Mouse (Mus musculus) G1E (cell line): ENCODE measurements at regions not wholly inside any gene's neighbourhood (a gene's known extent, or its start where the extent isn't known, plus 50 kb on each side); places are given as distances from the start of the nearest gene placed in this dataset.

ENCODE experiments used
- ATAC-seq: 2 replicates; pipeline ENCODE4 v1.8.0; 2016; ENCODE audit warnings: mild to moderate bottlenecking; ENCODE audit not compliant: insufficient number of reproducible peaks, poor library complexity, low FRiP score, severe bottlenecking; ENCODE audit errors: extremely low read depth
- DNase-seq: peaks from one replicate; pipeline ENCODE4 v3.0.0; 2012; ENCODE audit warnings: low spot score
- H3K27me3 ChIP-seq: 2 replicates; pipeline ENCODE4 v1.6.1; 2012; ENCODE audit warnings: mild to moderate bottlenecking, low read length, inconsistent platforms; ENCODE audit not compliant: insufficient read depth
- H3K36me3 ChIP-seq: replicated peaks from 2 replicates; pipeline ENCODE3; 2012; ENCODE audit warnings: mild to moderate bottlenecking, inconsistent platforms
- H3K4me1 ChIP-seq: 2 replicates; pipeline ENCODE4 v1.6.1; 2012; ENCODE audit warnings: low read depth, low read length, inconsistent platforms, mixed read lengths; ENCODE audit not compliant: insufficient read depth
- H3K4me3 ChIP-seq: 2 replicates; pipeline ENCODE4 v1.5.1; 2012; ENCODE audit warnings: low read depth, mild to moderate bottlenecking, inconsistent platforms, low read length, moderate library complexity, mixed read lengths
- H3K9me3 ChIP-seq: replicated peaks from 2 replicates; pipeline ENCODE4 v1.6.1; 2012; ENCODE audit warnings: inconsistent platforms
- CTCF ChIP-seq: IDR thresholded peaks from 2 replicates; pipeline ENCODE4 v1.5.1; 2012; ENCODE audit warnings: low read depth, low read length, inconsistent platforms, mixed read lengths
- GATA1 ChIP-seq: IDR thresholded peaks from 2 replicates; pipeline ENCODE4 v1.6.1; 2012; ENCODE audit warnings: borderline replicate concordance, low read length, inconsistent platforms, mixed read lengths
- GATA2 ChIP-seq: IDR thresholded peaks from 2 replicates; pipeline ENCODE4 v1.6.1; 2012; ENCODE audit warnings: low read depth, low read length, inconsistent platforms, borderline replicate concordance
- POLR2AphosphoS5 ChIP-seq: IDR thresholded peaks from 2 replicates; pipeline ENCODE4 v1.6.1; 2012; ENCODE audit warnings: low read depth, low read length, inconsistent platforms; ENCODE audit not compliant: insufficient replicate concordance
- TAL1 ChIP-seq: conservative IDR thresholded peaks from 2 replicates; pipeline ENCODE4 v1.6.1; 2012; ENCODE audit warnings: low read depth, low read length, inconsistent platforms, mixed read lengths

DNA sequence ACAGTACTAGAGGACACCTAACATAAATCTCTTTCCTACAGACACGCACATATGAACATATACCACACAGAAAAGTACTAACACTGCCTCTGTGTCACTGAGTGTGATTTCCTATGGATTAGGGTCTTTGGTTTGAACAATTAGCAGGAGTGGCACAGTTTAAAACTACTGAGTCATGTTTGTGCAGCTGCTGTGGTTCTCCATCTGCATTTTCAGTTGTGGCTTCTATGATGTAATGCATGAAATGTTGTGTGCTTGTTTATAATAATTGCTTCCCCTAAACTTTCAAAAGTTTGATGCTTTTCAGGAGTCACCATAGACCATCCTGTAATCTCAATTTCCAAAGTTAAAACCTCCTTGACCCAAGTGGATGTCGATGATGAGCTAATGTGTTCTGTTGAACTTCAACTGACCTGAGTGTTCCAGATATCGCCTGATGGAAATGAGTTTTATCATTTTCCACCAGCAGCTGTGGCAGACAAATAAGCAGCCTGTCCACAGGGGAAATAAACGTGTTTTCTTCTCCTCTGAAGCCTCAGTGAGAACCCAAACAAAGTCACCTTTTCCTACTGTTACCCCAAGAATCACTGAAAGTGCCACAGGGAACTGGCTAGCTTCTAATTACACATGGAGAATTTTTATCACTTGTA is 239.0 kb upstream of the Tbl1xr1 start:
- H3K36me3 ChIP-seq = no peaks in the 10 kb centered on the region
- no peaks in the 10 kb centered on the region; the same call in 1 of the 2 replicates for H3K27me3 ChIP-seq
- no peak for TF ChIP-seq GATA2
- TF ChIP-seq TAL1 = no peak
- no peak for TF ChIP-seq GATA1
- no peak for TF ChIP-seq POLR2AphosphoS5
- no peak for TF ChIP-seq CTCF
- no peak overlapping the region for H3K4me3 ChIP-seq
- H3K4me1 ChIP-seq = peaks cover 8% of the 10 kb centered on the region; the same call in 1 of the 2 replicates
- no peak for ATAC-seq
- H3K9me3 ChIP-seq = no peaks in the 10 kb centered on the region
- no peak for DNase-seq

GRCm38 (mm10) chr3:21840751-21841488 is 235.5 kb upstream of the Tbl1xr1 start:
- ATAC-seq = peak; percentile 60
- peak; percentile 6 for DNase-seq
- peaks cover 8% of the 10 kb centered on the region; the same call in 1 of the 2 replicates for H3K4me1 ChIP-seq
- H3K4me3 ChIP-seq = no peak overlapping the region
- TF ChIP-seq GATA2 (no peak), CTCF (no peak), GATA1 (no peak), TAL1 (no peak), POLR2AphosphoS5 (no peak)
- no peaks in the 10 kb centered on the region for H3K36me3 ChIP-seq
- no peaks in the 10 kb centered on the region for H3K9me3 ChIP-seq
- H3K27me3 ChIP-seq = peaks cover 6% of the 10 kb centered on the region

DNA sequence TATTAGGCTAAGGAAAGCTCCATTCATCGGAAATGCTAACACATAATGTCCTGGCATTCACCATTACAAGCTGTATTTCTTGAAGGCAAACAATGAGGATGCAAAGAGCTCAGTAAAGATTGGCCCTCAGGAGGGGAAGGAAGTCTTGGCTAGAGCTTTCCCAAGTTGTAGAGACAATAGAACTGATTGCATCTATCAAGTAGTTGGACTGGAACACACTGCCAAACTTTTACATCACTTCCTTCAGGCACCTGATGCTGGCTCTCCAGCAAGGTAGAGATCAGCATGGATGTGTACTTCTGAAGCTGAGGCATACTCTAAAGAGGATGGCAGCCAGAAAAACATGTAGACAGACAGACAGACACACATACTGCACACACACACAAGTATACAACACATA is 234.9 kb upstream of the Tbl1xr1 start:
- Histone ChIP-seq H3K4me1 (peaks cover 8% of the 10 kb centered on the region; the same call in 1 of the 2 replicates), H3K27me3 (peaks cover 6% of the 10 kb centered on the region), H3K4me3 (no peak overlapping the region), H3K9me3 (no peaks in the 10 kb centered on the region), H3K36me3 (no peaks in the 10 kb centered on the region)
- DNase-seq (no peak), ATAC-seq (no peak)
- TF ChIP-seq TAL1 (no peak), POLR2AphosphoS5 (no peak), CTCF (no peak), GATA2 (no peak), GATA1 (no peak)

DNA sequence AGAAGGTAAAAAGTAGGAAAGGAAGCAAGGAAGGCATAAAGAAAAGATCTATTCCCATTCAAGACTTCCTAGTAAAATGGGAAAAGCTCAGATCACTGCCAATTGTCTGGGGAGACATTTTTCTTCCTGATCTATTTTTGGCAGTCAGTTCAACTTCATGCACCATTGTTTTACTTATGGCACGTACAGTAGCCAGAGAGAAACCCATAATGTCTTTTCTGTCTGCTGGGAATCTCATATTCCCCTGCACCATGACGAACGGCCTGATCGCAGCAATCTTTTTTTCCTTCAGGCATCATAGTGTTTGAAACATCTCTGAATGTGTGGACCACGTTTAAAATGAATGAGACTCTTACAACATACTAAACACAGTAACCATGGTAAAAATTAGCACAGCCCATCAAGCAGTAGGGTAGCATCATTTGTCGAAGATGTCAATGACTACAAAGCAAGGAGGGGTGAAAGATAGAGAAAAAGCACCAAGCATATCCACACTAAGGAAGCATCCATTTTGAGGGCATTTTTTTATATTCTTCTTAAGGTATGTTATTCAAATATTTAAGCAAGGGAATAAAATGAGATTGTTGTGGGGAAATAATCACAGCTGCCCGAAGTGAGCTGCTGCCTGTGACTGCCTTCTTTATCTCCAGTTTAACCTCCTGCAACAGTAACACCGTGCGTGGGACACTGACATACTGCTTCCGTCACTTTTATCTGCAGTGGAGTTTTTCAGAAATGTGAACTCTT is 233.7 kb upstream of the Tbl1xr1 start:
- Histone ChIP-seq H3K9me3 (no peaks in the 10 kb centered on the region), H3K4me3 (no peak overlapping the region), H3K36me3 (no peaks in the 10 kb centered on the region), H3K4me1 (peaks cover 8% of the 10 kb centered on the region; the same call in 1 of the 2 replicates), H3K27me3 (peaks cover 6% of the 10 kb centered on the region)
- no peak for DNase-seq
- TF ChIP-seq TAL1 (no peak), POLR2AphosphoS5 (no peak), GATA1 (no peak), CTCF (no peak), GATA2 (no peak)
- ATAC-seq = no peak

- DNase-seq = no peak
- no peak overlapping the region for H3K4me3 ChIP-seq
- H3K9me3 ChIP-seq = no peaks in the 10 kb centered on the region
- no peaks in the 10 kb centered on the region for H3K36me3 ChIP-seq
- ATAC-seq = no peak
- peaks cover 8% of the 10 kb centered on the region; the same call in 1 of the 2 replicates for H3K4me1 ChIP-seq
- peaks cover 6% of the 10 kb centered on the region for H3K27me3 ChIP-seq
- TF ChIP-seq GATA2 = no peak
- no peak for TF ChIP-seq POLR2AphosphoS5
- TF ChIP-seq CTCF = no peak
- no peak for TF ChIP-seq TAL1
- TF ChIP-seq GATA1 = no peak
These were observed 233.1 kb upstream of the Tbl1xr1 start for GRCm38 (mm10) chr3:21843292-21843852.

GRCm38 (mm10) chr3:21849831-21850230 is 226.6 kb upstream of the Tbl1xr1 start:
- no peak for DNase-seq
- no peak for ATAC-seq

More at GRCm38 (mm10) chr3:21849831-21850230, 226.6 kb upstream of the Tbl1xr1 start:
- H3K27me3 ChIP-seq = peaks cover 3% of the 10 kb centered on the region
- no peaks in the 10 kb centered on the region for H3K36me3 ChIP-seq
- H3K4me3 ChIP-seq = no peak overlapping the region
- TF ChIP-seq GATA1 = no peak
- no peak for TF ChIP-seq TAL1
- no peak for TF ChIP-seq GATA2
- TF ChIP-seq POLR2AphosphoS5 = no peak
- TF ChIP-seq CTCF = no peak
- H3K9me3 ChIP-seq = no peaks in the 10 kb centered on the region
- no peaks in the 10 kb centered on the region for H3K4me1 ChIP-seq
